Mouse (Mus musculus): ENCODE results near the gene Fbxl20. TPM values are rescaled to one million over a fixed set of nuclear protein-coding genes. Genes with fewer than 3 reads are reported as not detected.
"Not testable (repeated sequence)": the region's sequence is repeated elsewhere in the genome, so short reads cannot be mapped to it uniquely, and the experiment has no call there.

The Fbxl20 gene
- polyA plus RNA-seq (2012), result 0.25 and 0.28 TPM in 2 replicates

- peak within 1 kb of the TSS; percentile 73 for H3K4me3 ChIP-seq (replicated peaks)
- H3K27me3 ChIP-seq (ENCODE audit: control insufficient read depth), result no peaks in the 10 kb centered on the region
- TF ChIP-seq GATA1 (IDR thresholded peaks at IDR 0.05; ENCODE audit: low read length) (no peak), TAL1 (IDR thresholded peaks at IDR 0.05; ENCODE audit: low read length) (no peak)
- H3K9me3 ChIP-seq (ENCODE audit: control insufficient read depth, low read length), result no peaks in the 10 kb centered on the region
- H3K36me3 ChIP-seq (ENCODE audit: control insufficient read depth), result peaks cover 14% of the 10 kb centered on the region
- peaks cover 31% of the 10 kb centered on the region for H3K4me1 ChIP-seq (ENCODE audit: control insufficient read depth)
Measured at GRCm38 (mm10) chr11:98149786-98150624, at the start of gene Fbxl20. TSS of gene Fbxl20 (minus strand) at chr11:98150403.

- Histone ChIP-seq H3K36me3 (ENCODE audit: control insufficient read depth) (peaks cover 32% of the 10 kb centered on the region), H3K4me3 (replicated peaks) (peak within 1 kb of the TSS; percentile 68), H3K4me1 (ENCODE audit: control insufficient read depth) (peaks cover 28% of the 10 kb centered on the region), H3K9me3 (ENCODE audit: control insufficient read depth, low read length) (no peaks in the 10 kb centered on the region), H3K27me3 (ENCODE audit: control insufficient read depth) (no peaks in the 10 kb centered on the region; the same call in 1 of the 2 replicates)
- no peak for TF ChIP-seq TAL1 (IDR thresholded peaks at IDR 0.05; ENCODE audit: low read length)
- no peak for TF ChIP-seq GATA1 (IDR thresholded peaks at IDR 0.05; ENCODE audit: low read length)
Measured at GRCm38 (mm10) chr11:98192901-98193805, 43.0 kb upstream of the Fbxl20 start, which contains the start of gene Med1. TSS of gene Med1 (minus strand) at chr11:98193293.

- H3K9me3 ChIP-seq (ENCODE audit: control insufficient read depth, low read length), result no peaks in the 10 kb centered on the region
- no peak for TF ChIP-seq TAL1 (IDR thresholded peaks at IDR 0.05; ENCODE audit: low read length)
- TF ChIP-seq GATA1 (IDR thresholded peaks at IDR 0.05; ENCODE audit: low read length), result no peak
- no peak overlapping the region for H3K4me3 ChIP-seq (replicated peaks)
- H3K27me3 ChIP-seq (ENCODE audit: control insufficient read depth), result no peaks in the 10 kb centered on the region
- H3K4me1 ChIP-seq (ENCODE audit: control insufficient read depth), result peaks cover 30% of the 10 kb centered on the region
- peaks cover 53% of the 10 kb centered on the region for H3K36me3 ChIP-seq (ENCODE audit: control insufficient read depth)
Measured at GRCm38 (mm10) chr11:98190820-98191219, 40.6 kb upstream of the Fbxl20 start.

- Histone ChIP-seq H3K4me3 (replicated peaks) (no peak overlapping the region), H3K4me1 (ENCODE audit: control insufficient read depth) (peaks cover 23% of the 10 kb centered on the region), H3K27me3 (ENCODE audit: control insufficient read depth) (no peaks in the 10 kb centered on the region), H3K9me3 (ENCODE audit: control insufficient read depth, low read length) (peaks cover 3% of the 10 kb centered on the region), H3K36me3 (ENCODE audit: control insufficient read depth) (peaks cover 81% of the 10 kb centered on the region)
- no peak for TF ChIP-seq TAL1 (IDR thresholded peaks at IDR 0.05; ENCODE audit: low read length)
- TF ChIP-seq GATA1 (IDR thresholded peaks at IDR 0.05; ENCODE audit: low read length), result no peak
Measured at GRCm38 (mm10) chr11:98187640-98188395, 37.6 kb upstream of the Fbxl20 start.

GRCm38 (mm10) chr11:98182149-98182548, 31.9 kb upstream of the Fbxl20 start:
- peaks cover 90% of the 10 kb centered on the region for H3K36me3 ChIP-seq (ENCODE audit: control insufficient read depth)
- H3K9me3 ChIP-seq (ENCODE audit: control insufficient read depth, low read length); H3K4me3 ChIP-seq (replicated peaks); H3K27me3 ChIP-seq (ENCODE audit: control insufficient read depth): not testable (repeated sequence)
- H3K4me1 ChIP-seq (ENCODE audit: control insufficient read depth), result peaks cover 13% of the 10 kb centered on the region

GRCm38 (mm10) chr11:98168400-98168799, 18.2 kb upstream of the Fbxl20 start:
- Histone ChIP-seq H3K36me3 (ENCODE audit: control insufficient read depth) (peaks cover 94% of the 10 kb centered on the region), H3K4me1 (ENCODE audit: control insufficient read depth) (no peaks in the 10 kb centered on the region), H3K9me3 (ENCODE audit: control insufficient read depth, low read length) (no peaks in the 10 kb centered on the region), H3K27me3 (ENCODE audit: control insufficient read depth) (no peaks in the 10 kb centered on the region), H3K4me3 (replicated peaks) (no peak overlapping the region)
- no peak for TF ChIP-seq GATA1 (IDR thresholded peaks at IDR 0.05; ENCODE audit: low read length)

- Histone ChIP-seq H3K27me3 (ENCODE audit: control insufficient read depth) (no peaks in the 10 kb centered on the region), H3K4me3 (replicated peaks) (no peak overlapping the region), H3K4me1 (ENCODE audit: control insufficient read depth) (peaks cover 6% of the 10 kb centered on the region), H3K9me3 (ENCODE audit: control insufficient read depth, low read length) (no peaks in the 10 kb centered on the region), H3K36me3 (ENCODE audit: control insufficient read depth) (peaks cover 62% of the 10 kb centered on the region)
- TF ChIP-seq TAL1 (IDR thresholded peaks at IDR 0.05; ENCODE audit: low read length) (no peak), GATA1 (IDR thresholded peaks at IDR 0.05; ENCODE audit: low read length) (no peak)
Measured at GRCm38 (mm10) chr11:98155094-98155493, 4.9 kb upstream of the Fbxl20 start.

- no peak for TF ChIP-seq TAL1 (IDR thresholded peaks at IDR 0.05; ENCODE audit: low read length)
- TF ChIP-seq GATA1 (IDR thresholded peaks at IDR 0.05; ENCODE audit: low read length), result no peak
- Histone ChIP-seq H3K4me3 (replicated peaks) (peak overlapping the region; percentile 73), H3K9me3 (ENCODE audit: control insufficient read depth, low read length) (no peaks in the 10 kb centered on the region), H3K36me3 (ENCODE audit: control insufficient read depth) (peaks cover 21% of the 10 kb centered on the region), H3K4me1 (ENCODE audit: control insufficient read depth) (peaks cover 29% of the 10 kb centered on the region), H3K27me3 (ENCODE audit: control insufficient read depth) (no peaks in the 10 kb centered on the region)
Measured at GRCm38 (mm10) chr11:98150625-98151156, 488 bp upstream of the Fbxl20 start.

Measured in erythroblast, embryonic 14.5 days (primary cell).